In genomic region chr7:6729061-6729817, GRCm38 (mm10) we compare ENCODE assay signal across 8 mouse cellular contexts. TPM values are rescaled to one million over a fixed set of nuclear protein-coding genes. Genes with fewer than 3 reads are reported as not detected.
DNase-seq lines count a peak whose midpoint lies in the region; ATAC-seq and TF ChIP-seq lines count a peak whose summit lies in the region.

No protein-coding gene starts in this region.

- intact Hi-C loops in heart, postnatal 36 days (cut with DNase I), result loop anchor here (5.0 kb wide), 3 partner anchors 67 to 367 kb away; partner anchors contain the start of gene Zfp78

- H3K27me3 ChIP-seq in neural tube, embryonic 15.5 days (replicated peaks), result no peaks in the 10 kb centered on the region

- H3K4me2 ChIP-seq in neural tube, embryonic 15.5 days, result peak overlapping the region; percentile 50

- H3K9me3 ChIP-seq in neural tube, embryonic 15.5 days (replicated peaks), result 0 out of 2 replicates have a peak, but pooled peaks cover 7% of the 10 kb centered on the region

- peak overlapping the region; percentile 60 for H3K9ac ChIP-seq in neural tube, embryonic 15.5 days (replicated peaks)

- peak; percentile 97 for DNase-seq in NIH3T3 (ENCODE audit: low read depth)
- DNase-seq in cerebellum, adult 8-10 months, result peak; percentile 92
- peak; percentile 93 for DNase-seq in forelimb bud, embryonic 11.5 days (ENCODE audit: low read depth, low spot score)
- peak; percentile 88 to 91 for DNase-seq in heart, postnatal 36 days
- DNase-seq in layer of hippocampus, adult 2 months (ENCODE audit: low spot score in 2 of 2), result peak; percentile 93 to 97
- peak; percentile 94 to 96 for DNase-seq in lung, adult 18-20 months
- DNase-seq in thymus, postnatal 0 days (ENCODE audit: low spot score), result peak; percentile 65

- peak; percentile 70 for ATAC-seq in neural tube, embryonic 15.5 days (ENCODE audit: low FRiP score)

- TF ChIP-seq CTCF in layer of hippocampus, adult 2 months (conservative IDR thresholded peaks at IDR 0.05), result peak; percentile 57

- H3K4me1 ChIP-seq in neural tube, embryonic 15.5 days, result no peaks in the 10 kb centered on the region; the same call in 1 of the 2 replicates

- peaks cover 16% of the 10 kb centered on the region for H3K36me3 ChIP-seq in neural tube, embryonic 15.5 days

- H3K4me3 ChIP-seq in layer of hippocampus, adult 2 months, result peak overlapping the region; percentile 79
- peak overlapping the region; percentile 59 for H3K4me3 ChIP-seq in neural tube, embryonic 15.5 days (replicated peaks)

- H3K27ac ChIP-seq in layer of hippocampus, adult 2 months, result peak overlapping the region; percentile 95
- peak overlapping the region; percentile 91 for H3K27ac ChIP-seq in neural tube, embryonic 15.5 days (replicated peaks)

- WGBS in neural tube, embryonic 15.5 days, result 50% methylated on average over 37 of the region's 37 CpGs

RNA-seq across cellular contexts. Expression of gene Peg3, which starts 1.0 kb away (rescaled TPM):
- 10 to 100 TPM in 1 of 2 experiments, 1 to 10 TPM in 1; 7.6 to 11.3 TPM for total RNA-seq in heart, postnatal 36 days (2021)
- 100 to 1,000 TPM; 172 to 173 TPM for total RNA-seq in layer of hippocampus, adult 2 months (2021)
- polyA plus RNA-seq in neural tube, embryonic 15.5 days (2015; fragmentation: Nextera tagmentation; extraction: Ambion mirVana), result 103 and 104 TPM in 2 replicates
- polyA plus RNA-seq in thymus, postnatal 0 days (2015; fragmentation: Nextera tagmentation; extraction: Ambion mirVana), result 5.3 and 6.3 TPM in 2 replicates

RNA-seq across cellular contexts. Expression of gene Usp29, which starts 1.1 kb away (rescaled TPM):
- under 1 TPM; 0.08 to 0.17 TPM for total RNA-seq in heart, postnatal 36 days (2021)
- 10 to 100 TPM; 29.7 to 31.6 TPM for total RNA-seq in layer of hippocampus, adult 2 months (2021)
- 25.6 and 32.1 TPM in 2 replicates for polyA plus RNA-seq in neural tube, embryonic 15.5 days (2015; fragmentation: Nextera tagmentation; extraction: Ambion mirVana)
- polyA plus RNA-seq in thymus, postnatal 0 days (2015; fragmentation: Nextera tagmentation; extraction: Ambion mirVana), result 0.06 and 0.23 TPM in 2 replicates

RNA-seq across cellular contexts. Expression of gene Zim1, which starts 33.0 kb away (rescaled TPM):
- total RNA-seq in heart, postnatal 36 days (2021), result 1 to 10 TPM; 3.7 to 4.6 TPM
- total RNA-seq in layer of hippocampus, adult 2 months (2021), result 1 to 10 TPM; 5.0 to 6.5 TPM
- 5.7 and 7.2 TPM in 2 replicates for polyA plus RNA-seq in neural tube, embryonic 15.5 days (2015; fragmentation: Nextera tagmentation; extraction: Ambion mirVana)
- polyA plus RNA-seq in thymus, postnatal 0 days (2015; fragmentation: Nextera tagmentation; extraction: Ambion mirVana), result 0.38 and 0.48 TPM in 2 replicates

Comparison
In these comparisons a context has a peak if more than half of its experiments do, and no peak if none do; other contexts are left out.
1. Peak in every context shown above with its lines: DNase-seq, ATAC-seq, H3K4me3 ChIP-seq and H3K27ac ChIP-seq.
2. RNA of gene Peg3, which starts 1.0 kb away (total RNA-seq): 172 to 173 TPM in layer of hippocampus, adult 2 months; 7.6 to 11.3 TPM in heart, postnatal 36 days; every median in the first group is over 10 times any median in the second.
3. RNA of gene Usp29, which starts 1.1 kb away (total RNA-seq): 29.7 to 31.6 TPM in layer of hippocampus, adult 2 months; 0.08 to 0.17 TPM in heart, postnatal 36 days; every median in the first group is over 10 times any median in the second.